22 mouse cellular contexts compared by ENCODE assay signal in the genomic region with DNA sequence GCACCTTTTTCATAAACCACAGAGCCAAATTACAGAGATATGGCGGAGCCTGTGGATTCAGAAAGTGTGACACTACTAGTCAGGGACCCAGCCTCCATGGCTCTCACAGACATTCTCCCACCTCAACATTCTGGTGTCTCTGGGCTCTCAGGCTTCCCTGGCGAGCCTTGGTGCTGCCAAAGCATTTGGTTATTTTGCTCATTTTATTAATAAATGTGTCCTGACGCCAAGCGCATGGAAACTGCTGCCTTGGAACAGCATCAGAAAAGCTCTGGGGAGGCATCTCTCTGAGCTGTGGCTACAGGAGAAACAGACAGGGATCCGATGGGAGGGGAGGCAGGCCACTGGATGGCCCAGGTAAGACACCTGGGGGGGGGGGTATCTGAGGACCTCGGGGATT. TPM values are rescaled to one million over a fixed set of nuclear protein-coding genes. Genes with fewer than 3 reads are reported as not detected.
DNase-seq lines count a peak whose midpoint lies in the region; ATAC-seq lines count a peak whose summit lies in the region.
"Had no signal": no experiment of that assay in that cellular context is flagged by ENCODE, and none has a peak within 500 bp of the region (broad histone marks: within the 10 kb centered on the region; RNA-seq: fewer than 3 reads in every experiment).

No protein-coding gene starts in this region.

- peaks cover 30% of the 10 kb centered on the region for H3K27me3 ChIP-seq in hindbrain, embryonic 10.5 days (ENCODE audit: insufficient read depth, poor library complexity, severe bottlenecking)
- H3K27me3 ChIP-seq in hindbrain, embryonic 12.5 days, result no peaks in the 10 kb centered on the region
- H3K27me3 ChIP-seq in neural tube, embryonic 13.5 days, result no peaks in the 10 kb centered on the region
- no peaks in the 10 kb centered on the region for H3K27me3 ChIP-seq in neural tube, embryonic 15.5 days (replicated peaks)
- H3K27me3 ChIP-seq: embryonic facial prominence, embryonic 15.5 days; forebrain, embryonic 13.5 days had no signal

- H3K9me3 ChIP-seq in hindbrain, embryonic 10.5 days, result no peaks in the 10 kb centered on the region
- H3K9me3 ChIP-seq in hindbrain, embryonic 12.5 days (replicated peaks), result no peaks in the 10 kb centered on the region
- no peaks in the 10 kb centered on the region for H3K9me3 ChIP-seq in neural tube, embryonic 13.5 days
- H3K9me3 ChIP-seq in neural tube, embryonic 15.5 days (replicated peaks), result no peaks in the 10 kb centered on the region
- H3K9me3 ChIP-seq: embryonic facial prominence, embryonic 13.5 days; embryonic facial prominence, embryonic 15.5 days; forebrain, embryonic 13.5 days had no signal

- DNase-seq in hindbrain, embryonic 10.5 days (ENCODE audit: low spot score), result no peak
- peak; percentile 54 for DNase-seq in layer of hippocampus, adult 9-11 months
- no peak for DNase-seq in layer of hippocampus, postnatal 10 days (ENCODE audit: low spot score in 2 of 2)
- DNase-seq: adrenal gland, adult 2 months; adrenal gland, postnatal 10 days; adrenal gland, postnatal 25 days; cerebellum, adult 11 months; cerebellum, adult 18-20 months; cerebellum, adult 8-10 months; cerebellum, adult 9-11 months; cerebellum, postnatal 14 days; cerebellum, postnatal 36 days; embryo, embryonic 11 days had no signal

- H3K4me3 ChIP-seq in hindbrain, embryonic 10.5 days, result no peak overlapping the region
- no peak overlapping the region for H3K4me3 ChIP-seq in hindbrain, embryonic 12.5 days
- H3K4me3 ChIP-seq in neural tube, embryonic 13.5 days, result no peak overlapping the region
- no peak overlapping the region for H3K4me3 ChIP-seq in neural tube, embryonic 15.5 days (replicated peaks)
- H3K4me3 ChIP-seq: embryonic facial prominence, embryonic 13.5 days; embryonic facial prominence, embryonic 15.5 days; erythroblast, embryonic 14.5 days; forebrain, embryonic 13.5 days had no signal

- H3K27ac ChIP-seq in hindbrain, embryonic 10.5 days, result peak overlapping the region; percentile 73; the same call in 1 of the 2 replicates
- no peak overlapping the region for H3K27ac ChIP-seq in hindbrain, embryonic 12.5 days
- H3K27ac ChIP-seq in neural tube, embryonic 13.5 days (replicated peaks), result 0 out of 2 replicates have a peak overlapping the region, but pooled peaks have one; percentile 75
- H3K27ac ChIP-seq in neural tube, embryonic 15.5 days (replicated peaks), result no peak overlapping the region
- H3K27ac ChIP-seq: embryonic facial prominence, embryonic 13.5 days; embryonic facial prominence, embryonic 15.5 days; forebrain, embryonic 13.5 days had no signal

- no peaks in the 10 kb centered on the region for H3K36me3 ChIP-seq in hindbrain, embryonic 10.5 days
- no peaks in the 10 kb centered on the region for H3K36me3 ChIP-seq in hindbrain, embryonic 12.5 days
- H3K36me3 ChIP-seq in neural tube, embryonic 13.5 days, result no peaks in the 10 kb centered on the region
- H3K36me3 ChIP-seq in neural tube, embryonic 15.5 days, result no peaks in the 10 kb centered on the region
- H3K36me3 ChIP-seq: embryonic facial prominence, embryonic 13.5 days; embryonic facial prominence, embryonic 15.5 days had no signal

- 88% methylated on average over 6 of the region's 6 CpGs for WGBS in hindbrain, embryonic 10.5 days
- WGBS in hindbrain, embryonic 12.5 days, result 78% methylated on average over 6 of the region's 6 CpGs
- WGBS in neural tube, embryonic 13.5 days, result 76% methylated on average over 6 of the region's 6 CpGs
- whole genome bisulfite sequencing in neural tube, embryonic 15.5 days, result 64% methylated on average over 6 of the region's 6 CpGs

- H3K9ac ChIP-seq in hindbrain, embryonic 12.5 days, result no peak overlapping the region
- H3K9ac ChIP-seq in neural tube, embryonic 13.5 days, result no peak overlapping the region
- no peak overlapping the region for H3K9ac ChIP-seq in neural tube, embryonic 15.5 days (replicated peaks)
- H3K9ac ChIP-seq: embryonic facial prominence, embryonic 13.5 days; embryonic facial prominence, embryonic 15.5 days had no signal

- no peak for ATAC-seq in hindbrain, embryonic 12.5 days (ENCODE audit: low FRiP score)
- ATAC-seq in neural tube, embryonic 13.5 days (ENCODE audit: low read depth), result no peak
- ATAC-seq in neural tube, embryonic 15.5 days (ENCODE audit: low FRiP score), result no peak
- ATAC-seq: forebrain, embryonic 13.5 days; forebrain, embryonic 16.5 days had no signal

- no peak overlapping the region for H3K4me2 ChIP-seq in hindbrain, embryonic 12.5 days (replicated peaks)
- no peak overlapping the region for H3K4me2 ChIP-seq in neural tube, embryonic 13.5 days
- no peak overlapping the region for H3K4me2 ChIP-seq in neural tube, embryonic 15.5 days
- H3K4me2 ChIP-seq: embryonic facial prominence, embryonic 13.5 days; embryonic facial prominence, embryonic 15.5 days; forebrain, embryonic 13.5 days had no signal

- peaks cover 62% of the 10 kb centered on the region for H3K4me1 ChIP-seq in hindbrain, embryonic 10.5 days (replicated peaks)
- H3K4me1 ChIP-seq in hindbrain, embryonic 12.5 days, result peaks cover 57% of the 10 kb centered on the region
- peaks cover 66% of the 10 kb centered on the region for H3K4me1 ChIP-seq in neural tube, embryonic 13.5 days (replicated peaks)
- peaks cover 44% of the 10 kb centered on the region for H3K4me1 ChIP-seq in neural tube, embryonic 15.5 days

RNA-seq across cellular contexts. Expression of gene Trp53i11, which starts 15.4 kb away (rescaled TPM):
- 202 and 281 TPM in 2 replicates for polyA plus RNA-seq in hindbrain, embryonic 10.5 days (2016; fragmentation: Nextera tagmentation; extraction: Ambion mirVana)
- polyA plus RNA-seq in hindbrain, embryonic 12.5 days (2016; fragmentation: Nextera tagmentation; extraction: Ambion mirVana), result 142 and 180 TPM in 2 replicates
- total RNA-seq in layer of hippocampus, postnatal 10 days (2021), result 10 to 100 TPM; 50.8 to 51.5 TPM
- polyA plus RNA-seq in neural tube, embryonic 13.5 days (2015; fragmentation: Nextera tagmentation; extraction: Ambion mirVana), result 137 and 150 TPM in 2 replicates
- polyA plus RNA-seq in neural tube, embryonic 15.5 days (2015; fragmentation: Nextera tagmentation; extraction: Ambion mirVana), result 55.6 and 67.3 TPM in 2 replicates
- total RNA-seq: MEL had no signal

Comparison
In these comparisons a context has a peak if more than half of its experiments do, and no peak if none do; other contexts are left out.
1. H3K27ac ChIP-seq: peak in hindbrain, embryonic 10.5 days (single experiment) and neural tube, embryonic 13.5 days (single experiment); none in hindbrain, embryonic 12.5 days (single experiment) and neural tube, embryonic 15.5 days (single experiment).